Mouse (Mus musculus) liver, adult 2 months (tissue): ENCODE data around the gene Gatd1.

Experiments used
- CTCF ChIP-seq: fragments of 200-500 bp; IDR thresholded peaks from 2 replicates; pipeline ENCODE4 v1.5.1; 2011; ENCODE audit warnings: low read depth, low read length, control low read depth
- POLR2A ChIP-seq: fragments of 200-500 bp; IDR thresholded peaks from 2 replicates; pipeline ENCODE4 v1.6.1; 2011; ENCODE audit warnings: low read length, control low read depth; ENCODE audit not compliant: insufficient read depth; ENCODE audit errors: extremely low read depth

GRCm38 (mm10) chr7:141431434-141432185, 17.7 kb upstream of the Gatd1 start:
- TF ChIP-seq CTCF (no peak), POLR2A (no peak)
